Mouse (Mus musculus) liver, adult 2 months (tissue): ENCODE data around the gene Dgkb. TPM values are rescaled to one million over a fixed set of nuclear protein-coding genes. Genes with fewer than 3 reads are reported as not detected.

ENCODE experiments used
- DNase-seq: peaks from one replicate; pipeline ENCODE4 v3.0.0-alpha.2; 2011; ENCODE audit warnings: low read depth, low spot score; ENCODE audit errors: extremely low read depth
- H3K27ac ChIP-seq: fragments of 200-500 bp; replicated peaks from 2 replicates; pipeline ENCODE4 v1.5.1; 2012; ENCODE audit warnings: low read depth, mild to moderate bottlenecking, control low read depth, inconsistent platforms, low read length; ENCODE audit not compliant: insufficient read depth
- H3K27me3 ChIP-seq: fragments of 200-500 bp; 2 replicates; pipeline ENCODE4 v1.6.1; 2012; ENCODE audit warnings: mild to moderate bottlenecking, moderate library complexity, low read length, inconsistent platforms; ENCODE audit not compliant: control insufficient read depth, insufficient read depth
- H3K36me3 ChIP-seq: fragments of 200-500 bp; 2 replicates; pipeline ENCODE4 v1.6.1; 2012; ENCODE audit warnings: low read length, inconsistent platforms; ENCODE audit not compliant: control insufficient read depth, insufficient read depth
- H3K4me1 ChIP-seq: fragments of 200-500 bp; 2 replicates; pipeline ENCODE4 v1.6.1; 2011; ENCODE audit warnings: low read length; ENCODE audit not compliant: control insufficient read depth, insufficient read depth
- H3K4me3 ChIP-seq: fragments of 200-500 bp; 2 replicates; pipeline ENCODE4 v1.5.1; 2011; ENCODE audit warnings: low read depth, mild to moderate bottlenecking, control low read depth, low read length, moderate library complexity; ENCODE audit not compliant: insufficient read depth
- H3K79me2 ChIP-seq: fragments of 200-500 bp; 2 replicates; pipeline ENCODE4 v1.6.1; 2012; ENCODE audit warnings: inconsistent platforms, mild to moderate bottlenecking, low read length, moderate library complexity; ENCODE audit not compliant: control insufficient read depth, insufficient read depth
- H3K9ac ChIP-seq: fragments of 200-500 bp; 2 replicates; pipeline ENCODE4 v1.6.1; 2012; ENCODE audit warnings: low read depth, mild to moderate bottlenecking, control low read depth, inconsistent platforms, low read length
- CTCF ChIP-seq: fragments of 200-500 bp; IDR thresholded peaks from 2 replicates; pipeline ENCODE4 v1.5.1; 2011; ENCODE audit warnings: low read depth, low read length, control low read depth
- POLR2A ChIP-seq: fragments of 200-500 bp; IDR thresholded peaks from 2 replicates; pipeline ENCODE4 v1.6.1; 2011; ENCODE audit warnings: low read length, control low read depth; ENCODE audit not compliant: insufficient read depth; ENCODE audit errors: extremely low read depth
- WGBS: fragments of 180-500 bp; shearing (Covaris S2); methylation state at CpG from one replicate; pipeline ENCODE4 v1.1.7; 2018; 5-methylcytosine and 5-hydroxymethylcytosine counted together
- polyA plus RNA-seq: library from polyadenylated mRNA; depleted of rRNA; stranded (reverse); fragments of >200 nt; gene quantifications from 2 replicates; pipeline ENCODE4 v1.2.3, GENCODE M21; 2012
- total RNA-seq: library from RNA; depleted of rRNA; stranded (reverse); fragments of >200 nt; gene quantifications from 2 replicates; pipeline ENCODE4 v1.2.3, GENCODE M21; 2014

Dgkb gene
- total and polyA plus RNA-seq, 2 experiments: under 0.01 to 0.04 TPM

GRCm38 (mm10) chr12:37888591-37888990 lies 71.1 kb downstream of the Dgkb start:
- H3K9ac ChIP-seq: no peak overlapping the region
- H3K4me1 ChIP-seq: no peaks in the 10 kb centered on the region
- no peaks in the 10 kb centered on the region for H3K36me3 ChIP-seq
- H3K79me2 ChIP-seq: no peaks in the 10 kb centered on the region
- TF ChIP-seq POLR2A: no peak
- TF ChIP-seq CTCF: no peak
- H3K27ac ChIP-seq: no peak overlapping the region
- H3K27me3 ChIP-seq: no peaks in the 10 kb centered on the region
- no peak for DNase-seq
- H3K4me3 ChIP-seq: no peak overlapping the region

GRCm38 (mm10) chr12:37889431-37889830 lies 71.9 kb downstream of the Dgkb start:
- Histone ChIP-seq H3K9ac (no peak overlapping the region), H3K79me2 (no peaks in the 10 kb centered on the region), H3K36me3 (no peaks in the 10 kb centered on the region), H3K27me3 (no peaks in the 10 kb centered on the region), H3K4me1 (no peaks in the 10 kb centered on the region), H3K27ac (no peak overlapping the region), H3K4me3 (no peak overlapping the region)
- WGBS: 78% methylated on average over 4 of the region's 4 CpGs
- DNase-seq: no peak
- no peak for TF ChIP-seq CTCF
- TF ChIP-seq POLR2A: no peak

GRCm38 (mm10) chr12:37891336-37891735 lies 73.8 kb downstream of the Dgkb start:
- no peaks in the 10 kb centered on the region for H3K27me3 ChIP-seq
- H3K36me3 ChIP-seq: no peaks in the 10 kb centered on the region
- no peaks in the 10 kb centered on the region for H3K79me2 ChIP-seq
- no peaks in the 10 kb centered on the region for H3K4me1 ChIP-seq
- 86% methylated on average over 3 of the region's 3 CpGs for WGBS
- H3K4me3 ChIP-seq: no peak overlapping the region
- H3K9ac ChIP-seq: no peak overlapping the region
- no peak overlapping the region for H3K27ac ChIP-seq
- DNase-seq: no peak
- TF ChIP-seq POLR2A (no peak), CTCF (no peak)

DNA sequence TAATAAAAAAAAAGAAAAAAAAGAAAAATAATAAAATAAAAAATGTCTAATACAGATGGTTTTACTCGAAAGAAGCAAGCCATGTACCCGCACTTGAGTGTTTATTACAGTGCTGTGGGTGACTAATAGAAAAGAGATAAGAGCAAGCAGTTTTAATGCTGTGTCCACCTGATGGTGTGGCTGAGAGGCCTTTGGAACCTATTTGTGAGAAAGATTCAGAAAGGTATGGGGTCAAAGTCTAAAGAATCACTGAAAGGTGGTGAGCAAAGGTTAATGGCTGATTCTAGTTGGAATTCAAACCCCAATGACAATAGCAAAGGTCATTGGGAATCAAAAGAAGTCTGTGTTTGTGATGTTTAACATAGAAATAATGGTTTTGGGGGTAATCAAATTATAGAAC lies 124.6 kb downstream of the Dgkb start:
- WGBS: 93% methylated on average over 2 of the region's 2 CpGs
- no peak for TF ChIP-seq CTCF
- TF ChIP-seq POLR2A: no peak
- Histone ChIP-seq H3K27me3 (no peaks in the 10 kb centered on the region), H3K27ac (no peak overlapping the region), H3K36me3 (no peaks in the 10 kb centered on the region), H3K4me1 (no peaks in the 10 kb centered on the region), H3K9ac (no peak overlapping the region), H3K79me2 (no peaks in the 10 kb centered on the region), H3K4me3 (no peak overlapping the region)
- peak; percentile 28 for DNase-seq

- Histone ChIP-seq H3K4me3 (no peak overlapping the region), H3K27ac (no peak overlapping the region), H3K79me2 (no peaks in the 10 kb centered on the region), H3K27me3 (no peaks in the 10 kb centered on the region), H3K9ac (no peak overlapping the region), H3K4me1 (no peaks in the 10 kb centered on the region), H3K36me3 (no peaks in the 10 kb centered on the region)
- DNase-seq: no peak
- TF ChIP-seq POLR2A: no peak
- TF ChIP-seq CTCF: no peak
- 68% methylated on average over 4 of the region's 4 CpGs for WGBS
These were observed 138.7 kb downstream of the Dgkb start for GRCm38 (mm10) chr12:37956193-37956592.

DNA sequence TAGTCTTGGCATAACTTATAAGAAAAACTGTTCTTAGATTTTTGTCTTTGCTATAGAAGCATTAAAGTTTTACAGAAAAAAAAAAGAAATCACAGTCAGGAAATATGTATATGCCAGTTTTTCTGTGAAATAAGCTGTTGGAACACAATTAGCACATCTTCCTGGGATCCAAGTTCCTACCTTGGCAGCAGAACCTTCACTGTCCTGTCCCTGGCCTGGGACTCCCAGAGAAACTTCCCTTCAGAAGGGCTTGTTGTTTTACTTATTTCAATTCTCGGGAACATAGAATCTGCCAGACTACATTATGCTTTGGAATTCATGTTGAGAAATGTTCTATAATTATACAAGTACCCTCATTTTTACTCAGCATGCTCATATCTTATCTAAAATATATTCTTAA lies 154.0 kb downstream of the Dgkb start:
- no peak overlapping the region for H3K4me3 ChIP-seq
- H3K27me3 ChIP-seq: no peaks in the 10 kb centered on the region
- H3K4me1 ChIP-seq: no peaks in the 10 kb centered on the region
- 71% methylated on average over 1 of the region's 1 CpGs for WGBS
- H3K27ac ChIP-seq: no peak overlapping the region
- no peaks in the 10 kb centered on the region for H3K36me3 ChIP-seq
- TF ChIP-seq POLR2A (no peak), CTCF (no peak)
- no peak overlapping the region for H3K9ac ChIP-seq
- no peaks in the 10 kb centered on the region for H3K79me2 ChIP-seq
- DNase-seq: no peak
